Mouse (Mus musculus) bone marrow macrophage, adult 2 months (primary cell): ENCODE measurements around the gene Clip1.

Experiments
- CTCF ChIP-seq: IDR thresholded peaks from 2 replicates; pipeline ENCODE4 v1.5.1; 2012; ENCODE audit warnings: low read depth, mild to moderate bottlenecking, low read length, moderate library complexity
- POLR2A ChIP-seq: IDR thresholded peaks from 2 replicates; pipeline ENCODE4 v1.6.1; 2012; ENCODE audit warnings: mild to moderate bottlenecking, low read depth, low read length, borderline replicate concordance

DNA sequence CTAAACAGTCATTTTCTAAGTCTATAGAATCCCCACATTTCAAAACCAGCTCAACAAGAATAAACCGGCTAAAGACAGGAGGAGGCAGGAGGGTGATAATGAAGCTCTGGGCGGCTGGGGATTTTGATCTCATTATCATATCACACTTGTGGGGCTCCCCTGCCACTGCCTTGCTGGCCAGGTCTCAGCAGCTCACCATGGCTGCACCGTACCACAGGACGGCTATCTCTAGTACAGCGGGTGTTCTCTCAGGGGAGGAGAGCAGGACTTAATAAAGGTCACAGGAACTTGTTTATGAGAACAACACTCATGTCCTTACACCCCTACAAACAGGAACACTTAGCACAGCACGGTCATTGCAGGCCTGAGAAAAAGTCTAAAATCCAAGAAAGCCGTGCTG lies 128.7 kb downstream of the Clip1 start:
- no peak for TF ChIP-seq CTCF
- no peak for TF ChIP-seq POLR2A
